24 mouse cellular contexts compared by ENCODE assay signal in the genomic region with DNA sequence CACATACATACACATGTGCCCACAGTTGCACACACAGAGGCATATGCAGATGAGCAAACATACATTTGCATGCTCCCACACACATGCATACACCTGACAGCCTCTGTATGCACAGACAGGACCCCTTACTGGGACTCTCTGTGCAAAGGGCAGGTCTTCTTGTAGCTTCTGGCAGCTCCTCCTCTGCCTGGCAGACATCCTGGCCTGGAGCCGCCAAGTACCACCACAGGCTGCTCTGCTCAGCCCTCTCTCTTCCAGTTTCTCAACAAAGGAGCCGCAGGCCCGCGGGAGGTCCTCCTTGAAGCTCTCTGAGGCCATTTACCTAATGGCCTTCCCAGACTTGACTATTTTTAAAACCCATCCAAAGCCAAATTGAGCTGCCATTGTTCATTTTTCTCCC. TPM values are rescaled to one million over a fixed set of nuclear protein-coding genes. Genes with fewer than 3 reads are reported as not detected.
"Had no signal": no experiment of that assay in that cellular context is flagged by ENCODE, and none has a peak within 500 bp of the region (broad histone marks: within the 10 kb centered on the region; RNA-seq: fewer than 3 reads in every experiment).

No protein-coding gene starts in this region.

- H3K4me2 ChIP-seq: kidney, embryonic 15.5 days; limb, embryonic 12.5 days; limb, embryonic 15.5 days; liver, embryonic 11.5 days; lung, embryonic 14.5 days; midbrain, embryonic 11.5 days; midbrain, embryonic 15.5 days; stomach, embryonic 15.5 days had no signal

- DNase-seq: kidney, adult 11 months; kidney, adult 8-10 months; kidney, postnatal 10 days; kidney, postnatal 36 days; layer of hippocampus, postnatal 36 days; liver, postnatal 0 days; lung, embryonic 14.5 days; retina, postnatal 1 day; right cerebral cortex, postnatal 25 days; spleen, adult 18-20 months; thymus, postnatal 25 days had no signal

- H3K9me3 ChIP-seq: kidney, embryonic 15.5 days; limb, embryonic 12.5 days; limb, embryonic 15.5 days; midbrain, embryonic 15.5 days; stomach, embryonic 15.5 days had no signal

- H3K9ac ChIP-seq: kidney, embryonic 15.5 days; limb, embryonic 12.5 days; limb, embryonic 15.5 days; liver, embryonic 14.5 days; liver, postnatal 0 days; lung, embryonic 14.5 days; midbrain, embryonic 15.5 days; stomach, embryonic 15.5 days had no signal

- H3K27me3 ChIP-seq: midbrain, embryonic 15.5 days had no signal

- ATAC-seq: liver, postnatal 0 days; lung, postnatal 0 days; midbrain, embryonic 15.5 days had no signal

- H3K27ac ChIP-seq: kidney, embryonic 15.5 days; limb, embryonic 12.5 days; limb, embryonic 15.5 days; liver, embryonic 14.5 days; macrophage; midbrain, embryonic 15.5 days; stomach, embryonic 15.5 days had no signal

- H3K4me3 ChIP-seq: kidney, embryonic 15.5 days; limb, embryonic 12.5 days; limb, embryonic 15.5 days; midbrain, embryonic 15.5 days; myocyte; stomach, embryonic 15.5 days had no signal

- H3K36me3 ChIP-seq: kidney, embryonic 15.5 days; limb, embryonic 12.5 days; limb, embryonic 15.5 days; midbrain, embryonic 15.5 days; stomach, embryonic 15.5 days had no signal

RNA-seq across cellular contexts. Expression of a gene that starts 3.3 kb away (rescaled TPM):
- total RNA-seq: megakaryocyte-erythroid progenitor cell, adult 5-6 weeks; monocyte, adult 5-6 weeks had no signal
- polyA plus RNA-seq: liver, postnatal 0 days; lung, embryonic 14.5 days; macrophage; myocyte had no signal
